Mouse (Mus musculus) layer of hippocampus, adult 8-10 months (tissue): ENCODE measurements at regions not wholly inside any gene's neighbourhood (a gene's known extent, or its start where the extent isn't known, plus 50 kb on each side); places are given as distances from the start of the nearest gene placed in this dataset.

Experiments
- DNase-seq, 2 experiments: peaks; one replicate each; pipeline ENCODE4 v3.0.0; 2022; ENCODE audit warnings: low spot score in 2 of 2

DNA sequence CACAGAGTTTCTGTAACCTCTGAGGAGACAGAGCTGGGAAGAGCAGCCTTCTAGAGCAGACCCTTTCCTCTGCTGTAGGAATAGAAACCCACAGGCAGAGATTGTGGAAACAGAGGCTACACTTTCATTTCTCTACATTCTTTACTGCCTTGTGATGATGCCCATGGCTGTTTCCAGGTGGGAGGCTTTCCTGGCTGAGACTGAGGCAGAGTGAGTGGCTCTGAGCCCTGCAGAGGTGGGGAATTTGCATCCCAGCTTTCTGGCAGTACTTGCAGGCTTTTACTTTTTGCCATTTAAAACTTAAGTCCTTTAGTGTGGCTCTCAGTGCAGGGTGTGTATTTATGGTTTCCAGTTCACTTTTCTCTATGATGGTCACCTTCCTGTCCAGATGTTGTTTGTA lies 50.5 kb upstream of the Slc22a23 start:
- DNase-seq, result no peak

DNA sequence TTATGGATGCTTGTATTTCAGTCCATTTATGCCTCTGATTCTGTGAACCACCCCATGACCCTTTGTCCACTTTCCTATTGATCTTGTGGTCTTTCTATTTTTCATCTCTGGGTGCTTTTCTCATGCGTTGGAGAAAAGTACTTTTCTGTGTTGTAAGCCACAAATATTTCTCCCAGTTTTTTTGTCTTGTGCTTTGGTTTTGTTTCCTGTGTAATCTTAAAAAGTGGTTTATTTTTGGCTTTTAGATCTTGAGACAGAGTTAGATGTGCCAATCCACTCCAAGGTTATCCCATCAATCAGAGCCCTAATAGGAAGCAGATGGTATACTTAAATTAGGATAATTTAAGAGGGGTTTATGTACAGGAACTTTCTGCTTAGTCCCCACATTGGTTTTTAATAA lies 50.0 kb upstream of the Slc22a23 start:
- no peak for DNase-seq
